Mouse (Mus musculus): Measurements from ENCODE around the gene Tnnc2. TPM values are rescaled to one million over a fixed set of nuclear protein-coding genes. Genes with fewer than 3 reads are reported as not detected.

Tnnc2 gene
- polyA plus RNA-seq, 1 experiment: not detected

DNA sequence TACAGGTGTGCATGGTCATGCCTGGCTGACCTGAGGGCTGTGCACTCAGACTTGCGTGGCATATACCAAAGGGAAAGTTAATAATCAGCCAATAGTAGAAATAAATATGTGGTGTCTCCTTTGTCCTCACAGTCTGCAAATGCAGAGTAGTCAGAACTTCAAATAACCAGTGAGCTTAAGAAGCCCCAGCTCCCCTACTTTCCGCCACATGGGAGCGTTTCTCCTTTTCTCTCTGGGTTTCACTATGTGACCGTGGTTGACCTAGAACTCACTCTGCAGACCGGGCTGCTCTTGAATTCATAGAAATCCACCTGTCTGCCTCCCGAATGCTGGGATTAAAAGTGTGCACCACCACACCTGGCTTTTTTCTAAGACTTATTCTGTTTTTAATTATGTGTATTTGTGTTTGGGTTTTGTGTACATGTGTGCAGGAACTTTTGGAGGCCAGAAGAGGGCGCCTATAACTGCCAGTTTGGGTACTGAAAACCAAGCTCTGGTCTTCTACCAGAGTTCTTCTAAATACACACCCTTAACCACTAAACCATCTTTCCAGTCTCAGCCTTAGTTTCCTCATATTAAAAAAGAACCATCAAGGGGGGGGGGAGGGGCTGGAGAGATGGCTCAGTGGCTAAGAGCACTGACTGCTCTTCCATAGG lies 4.3 kb upstream of the Tnnc2 start:
- TF ChIP-seq CTCF (IDR thresholded peaks at IDR 0.05; ENCODE audit: extremely low read depth, insufficient read length, insufficient replicate concordance, low read depth, low read length): no peak
- TF ChIP-seq POLR2A (IDR thresholded peaks at IDR 0.05; ENCODE audit: low read depth, low read length): no peak
- Histone ChIP-seq H3K27ac (ENCODE audit: insufficient read depth, low read depth, low read length) (no peak overlapping the region), H3K4me1 (ENCODE audit: control insufficient read depth, insufficient read depth, insufficient read length, low read length) (peaks cover 7% of the 10 kb centered on the region; the same call in 1 of the 2 replicates), H3K4me3 (ENCODE audit: low read depth, low read length) (no peak overlapping the region), H3K27me3 (ENCODE audit: control insufficient read depth, insufficient read depth, low read length) (no peaks in the 10 kb centered on the region), H3K36me3 (ENCODE audit: control insufficient read depth, insufficient read depth, low read length) (peaks cover 2% of the 10 kb centered on the region; the same call in 1 of the 2 replicates)
- WGBS: 76% methylated on average over 7 of the region's 7 CpGs

DNA sequence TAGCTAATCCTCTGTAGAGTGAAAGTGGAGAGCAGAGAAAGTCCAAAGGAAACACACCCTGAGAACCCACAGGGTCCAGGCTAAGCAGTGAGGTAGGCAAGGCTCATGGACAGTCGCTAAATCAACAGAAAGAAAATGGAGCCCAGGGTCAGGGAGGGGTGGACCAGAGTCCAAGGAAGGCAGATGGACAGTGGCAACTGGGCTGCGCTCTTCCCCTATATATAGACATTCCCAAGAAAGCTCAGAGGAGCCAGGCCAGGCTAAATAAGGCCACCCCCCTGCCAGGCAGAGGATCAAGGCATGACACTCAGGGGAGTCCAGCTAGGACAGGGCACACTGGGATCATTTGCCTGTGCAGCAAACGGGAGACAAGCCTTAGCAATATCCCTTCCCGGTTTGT lies 2.1 kb upstream of the Tnnc2 start:
- Histone ChIP-seq H3K4me1 (ENCODE audit: control insufficient read depth, insufficient read depth, insufficient read length, low read length) (peaks cover 7% of the 10 kb centered on the region; the same call in 1 of the 2 replicates), H3K36me3 (ENCODE audit: control insufficient read depth, insufficient read depth, low read length) (no peaks in the 10 kb centered on the region), H3K27ac (ENCODE audit: insufficient read depth, low read depth, low read length) (no peak overlapping the region), H3K27me3 (ENCODE audit: control insufficient read depth, insufficient read depth, low read length) (no peaks in the 10 kb centered on the region), H3K4me3 (ENCODE audit: low read depth, low read length) (no peak overlapping the region)
- 73% methylated on average over 4 of the region's 4 CpGs for WGBS
- TF ChIP-seq POLR2A (IDR thresholded peaks at IDR 0.05; ENCODE audit: low read depth, low read length) (no peak), CTCF (IDR thresholded peaks at IDR 0.05; ENCODE audit: extremely low read depth, insufficient read length, insufficient replicate concordance, low read depth, low read length) (no peak)

DNA sequence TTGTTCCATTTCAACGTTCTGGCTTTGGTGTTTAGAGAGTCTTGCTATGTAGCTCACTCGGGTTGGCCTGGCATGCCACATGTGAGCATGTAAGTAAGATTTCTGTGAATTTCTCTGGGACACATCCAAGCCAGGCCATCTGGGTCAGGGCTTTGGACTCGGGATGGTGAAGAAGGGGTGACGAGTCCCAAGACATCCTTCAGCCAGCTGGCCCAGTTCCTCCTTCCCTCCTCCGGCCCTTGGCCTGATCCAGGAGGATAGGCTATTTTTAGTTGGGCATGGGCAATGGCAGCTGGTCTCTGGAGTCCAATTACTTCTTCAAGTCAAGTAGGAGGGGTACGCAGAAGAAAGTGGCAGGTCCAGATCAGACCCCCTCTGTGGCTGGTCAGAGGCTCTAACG lies 958 bp downstream of the Tnnc2 start:
- WGBS: 74% methylated on average over 7 of the region's 7 CpGs
- Histone ChIP-seq H3K4me1 (ENCODE audit: control insufficient read depth, insufficient read depth, insufficient read length, low read length) (0 out of 2 replicates have a peak, but pooled peaks cover 2% of the 10 kb centered on the region), H3K27ac (ENCODE audit: insufficient read depth, low read depth, low read length) (no peak overlapping the region), H3K27me3 (ENCODE audit: control insufficient read depth, insufficient read depth, low read length) (no peaks in the 10 kb centered on the region), H3K36me3 (ENCODE audit: control insufficient read depth, insufficient read depth, low read length) (no peaks in the 10 kb centered on the region), H3K4me3 (ENCODE audit: low read depth, low read length) (no peak overlapping the region)
- TF ChIP-seq POLR2A (IDR thresholded peaks at IDR 0.05; ENCODE audit: low read depth, low read length) (no peak), CTCF (IDR thresholded peaks at IDR 0.05; ENCODE audit: extremely low read depth, insufficient read length, insufficient replicate concordance, low read depth, low read length) (no peak)

- Histone ChIP-seq H3K36me3 (ENCODE audit: control insufficient read depth, insufficient read depth, low read length) (no peaks in the 10 kb centered on the region), H3K4me3 (ENCODE audit: low read depth, low read length) (no peak overlapping the region), H3K27me3 (ENCODE audit: control insufficient read depth, insufficient read depth, low read length) (no peaks in the 10 kb centered on the region), H3K4me1 (ENCODE audit: control insufficient read depth, insufficient read depth, insufficient read length, low read length) (peaks cover 6% of the 10 kb centered on the region; the same call in 1 of the 2 replicates), H3K27ac (ENCODE audit: insufficient read depth, low read depth, low read length) (no peak overlapping the region)
- TF ChIP-seq CTCF (IDR thresholded peaks at IDR 0.05; ENCODE audit: extremely low read depth, insufficient read length, insufficient replicate concordance, low read depth, low read length) (no peak), POLR2A (IDR thresholded peaks at IDR 0.05; ENCODE audit: low read depth, low read length) (no peak)
- WGBS: 93% methylated on average over 11 of the region's 11 CpGs
Measured at GRCm38 (mm10) chr2:164778015-164778287, 1.8 kb downstream of the Tnnc2 start.

DNA sequence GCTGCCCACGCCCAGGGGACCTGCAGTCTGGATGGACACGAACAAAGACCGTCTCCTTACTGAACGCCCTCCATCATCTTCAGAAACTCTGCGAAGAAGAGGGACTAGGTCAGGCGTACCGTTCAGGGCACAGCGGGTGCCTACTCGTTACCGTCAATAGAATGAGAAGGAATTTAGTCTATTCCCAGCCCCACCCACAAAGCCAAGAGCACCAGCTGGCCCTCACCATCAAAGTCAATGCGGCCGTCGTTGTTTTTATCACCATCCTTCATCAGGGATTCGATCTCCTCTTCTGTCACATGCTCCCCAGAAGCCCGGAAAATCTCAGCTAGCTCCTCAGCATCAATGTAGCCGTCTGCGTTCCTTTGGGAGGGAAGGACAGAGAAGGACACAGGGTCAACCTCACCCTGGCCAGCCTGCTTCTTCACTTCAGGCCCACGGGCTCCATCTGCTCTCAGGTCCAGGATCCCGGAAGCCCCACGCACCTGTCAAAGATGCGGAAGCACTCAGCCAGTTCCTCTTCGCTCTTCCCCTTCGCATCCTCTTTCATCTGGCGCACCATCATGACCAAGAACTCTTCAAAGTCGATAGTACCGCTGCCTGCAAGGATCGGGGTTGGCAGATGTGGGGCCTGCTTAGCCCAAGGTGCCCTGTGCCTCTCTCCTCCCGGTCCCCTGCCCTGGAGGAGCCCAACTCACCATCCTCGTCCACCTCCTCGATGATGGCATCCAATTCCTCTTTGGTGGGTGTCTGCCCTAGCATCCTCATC lies 2.3 kb downstream of the Tnnc2 start:
- Histone ChIP-seq H3K27me3 (ENCODE audit: control insufficient read depth, insufficient read depth, low read length) (no peaks in the 10 kb centered on the region), H3K36me3 (ENCODE audit: control insufficient read depth, insufficient read depth, low read length) (0 out of 2 replicates have a peak, but pooled peaks cover 2% of the 10 kb centered on the region), H3K4me3 (ENCODE audit: low read depth, low read length) (no peak overlapping the region), H3K27ac (ENCODE audit: insufficient read depth, low read depth, low read length) (no peak overlapping the region), H3K4me1 (ENCODE audit: control insufficient read depth, insufficient read depth, insufficient read length, low read length) (peaks cover 6% of the 10 kb centered on the region; the same call in 1 of the 2 replicates)
- TF ChIP-seq POLR2A (IDR thresholded peaks at IDR 0.05; ENCODE audit: low read depth, low read length) (no peak), CTCF (IDR thresholded peaks at IDR 0.05; ENCODE audit: extremely low read depth, insufficient read length, insufficient replicate concordance, low read depth, low read length) (no peak)
- 75% methylated on average over 30 of the region's 30 CpGs for WGBS

GRCm38 (mm10) chr2:164776801-164777200 lies 3.0 kb downstream of the Tnnc2 start:
- Histone ChIP-seq H3K36me3 (ENCODE audit: control insufficient read depth, insufficient read depth, low read length) (peaks cover 4% of the 10 kb centered on the region; the same call in 1 of the 2 replicates), H3K4me1 (ENCODE audit: control insufficient read depth, insufficient read depth, insufficient read length, low read length) (peaks cover 6% of the 10 kb centered on the region; the same call in 1 of the 2 replicates), H3K27ac (ENCODE audit: insufficient read depth, low read depth, low read length) (no peak overlapping the region), H3K4me3 (ENCODE audit: low read depth, low read length) (no peak overlapping the region), H3K27me3 (ENCODE audit: control insufficient read depth, insufficient read depth, low read length) (no peaks in the 10 kb centered on the region)
- 60% methylated on average over 17 of the region's 17 CpGs for WGBS
- TF ChIP-seq POLR2A (IDR thresholded peaks at IDR 0.05; ENCODE audit: low read depth, low read length) (no peak), CTCF (IDR thresholded peaks at IDR 0.05; ENCODE audit: extremely low read depth, insufficient read length, insufficient replicate concordance, low read depth, low read length) (no peak)

DNA sequence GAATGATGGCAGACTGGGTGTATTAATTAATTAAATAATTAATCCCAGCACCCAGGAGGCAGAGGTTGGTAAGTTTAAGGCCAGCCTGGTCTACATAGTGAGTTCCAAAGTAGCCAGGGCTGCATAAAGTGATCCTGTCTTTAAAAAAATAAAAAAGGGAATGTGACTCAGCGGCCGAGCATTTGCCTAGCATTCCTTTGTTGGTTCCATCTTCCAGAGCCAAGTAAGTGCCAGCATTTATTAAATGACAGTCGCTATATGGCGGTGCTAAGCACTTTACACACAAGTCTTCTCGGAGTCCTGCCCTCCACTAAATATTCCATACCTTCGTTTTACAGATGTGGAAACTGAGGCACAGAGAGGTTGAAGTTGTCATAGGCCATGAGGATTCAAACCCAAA lies 3.6 kb downstream of the Tnnc2 start:
- Histone ChIP-seq H3K27me3 (ENCODE audit: control insufficient read depth, insufficient read depth, low read length) (no peaks in the 10 kb centered on the region), H3K4me3 (ENCODE audit: low read depth, low read length) (no peak overlapping the region), H3K4me1 (ENCODE audit: control insufficient read depth, insufficient read depth, insufficient read length, low read length) (peaks cover 8% of the 10 kb centered on the region; the same call in 1 of the 2 replicates), H3K36me3 (ENCODE audit: control insufficient read depth, insufficient read depth, low read length) (peaks cover 4% of the 10 kb centered on the region; the same call in 1 of the 2 replicates), H3K27ac (ENCODE audit: insufficient read depth, low read depth, low read length) (no peak overlapping the region)
- TF ChIP-seq POLR2A (IDR thresholded peaks at IDR 0.05; ENCODE audit: low read depth, low read length) (no peak), CTCF (IDR thresholded peaks at IDR 0.05; ENCODE audit: extremely low read depth, insufficient read length, insufficient replicate concordance, low read depth, low read length) (no peak)
- WGBS: 84% methylated on average over 6 of the region's 6 CpGs

Data from small intestine, adult 2 months (tissue).